Mouse (Mus musculus): ENCODE measurements at regions not wholly inside any gene's neighbourhood (a gene's known extent, or its start where the extent isn't known, plus 50 kb on each side); places are given as distances from the start of the nearest gene placed in this dataset.

GRCm38 (mm10) chr8:12158188-12158587 lies 120.4 kb upstream of the A230072I06Rik start:
- no peak for TF ChIP-seq CTCF (IDR thresholded peaks at IDR 0.05; ENCODE audit: control insufficient read depth, insufficient read depth, low read length)
- TF ChIP-seq POLR2A (IDR thresholded peaks at IDR 0.05; ENCODE audit: borderline replicate concordance, control insufficient read depth, low read depth, low read length): no peak

Measured in bone marrow, adult 2 months (tissue).